Mouse (Mus musculus): Measurements from ENCODE around the gene Sgms1. TPM values are rescaled to one million over a fixed set of nuclear protein-coding genes. Genes with fewer than 3 reads are reported as not detected.

The Sgms1 gene
- total RNA-seq, 2 experiments from 2014 or later = 84.4 to 112 TPM

- ATAC-seq (replicated peaks; ENCODE audit: low FRiP score, poor library complexity, severe bottlenecking) = no peak
Measured at GRCm38 (mm10) chr19:32276263-32276662, 113.3 kb downstream of the Sgms1 start.

GRCm38 (mm10) chr19:32275068-32275925 is 114.2 kb downstream of the Sgms1 start:
- no peak for ATAC-seq (replicated peaks; ENCODE audit: low FRiP score, poor library complexity, severe bottlenecking)

GRCm38 (mm10) chr19:32274145-32274544 is 115.4 kb downstream of the Sgms1 start:
- no peak for ATAC-seq (replicated peaks; ENCODE audit: low FRiP score, poor library complexity, severe bottlenecking)

GRCm38 (mm10) chr19:32273714-32274113 is 115.8 kb downstream of the Sgms1 start:
- no peak for ATAC-seq (replicated peaks; ENCODE audit: low FRiP score, poor library complexity, severe bottlenecking)

GRCm38 (mm10) chr19:32272475-32273260 is 116.8 kb downstream of the Sgms1 start:
- peak; percentile 89 for ATAC-seq (replicated peaks; ENCODE audit: low FRiP score, poor library complexity, severe bottlenecking)

- peak; percentile 80 for ATAC-seq (replicated peaks; ENCODE audit: low FRiP score, poor library complexity, severe bottlenecking)
Measured at GRCm38 (mm10) chr19:32271455-32272200, 117.9 kb downstream of the Sgms1 start.

- ATAC-seq (replicated peaks; ENCODE audit: low FRiP score, poor library complexity, severe bottlenecking) = no peak
Measured at GRCm38 (mm10) chr19:32269844-32270176, 119.7 kb downstream of the Sgms1 start.

GRCm38 (mm10) chr19:32269141-32269843 is 120.2 kb downstream of the Sgms1 start:
- no peak for ATAC-seq (replicated peaks; ENCODE audit: low FRiP score, poor library complexity, severe bottlenecking)

DNA sequence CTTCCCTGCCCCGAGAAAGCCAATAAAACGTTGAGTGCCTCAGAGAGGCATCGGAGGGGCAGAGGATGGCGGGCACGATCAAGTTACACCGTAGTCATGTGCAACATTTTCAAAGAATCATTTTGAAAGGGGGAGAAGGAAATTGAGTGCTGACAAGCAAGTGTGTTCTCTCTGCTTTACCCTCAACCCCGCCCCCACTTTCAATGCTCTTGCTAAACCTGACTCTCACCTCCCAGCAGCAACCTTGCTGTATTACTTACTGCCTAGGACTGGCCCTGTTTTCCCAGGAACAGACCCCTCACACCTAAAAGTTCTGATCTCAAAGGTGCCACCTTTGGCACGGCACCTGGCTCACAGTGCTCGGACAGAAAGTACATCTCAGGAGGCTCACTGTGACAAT is 121.0 kb downstream of the Sgms1 start:
- ATAC-seq (replicated peaks; ENCODE audit: low FRiP score, poor library complexity, severe bottlenecking) = no peak

DNA sequence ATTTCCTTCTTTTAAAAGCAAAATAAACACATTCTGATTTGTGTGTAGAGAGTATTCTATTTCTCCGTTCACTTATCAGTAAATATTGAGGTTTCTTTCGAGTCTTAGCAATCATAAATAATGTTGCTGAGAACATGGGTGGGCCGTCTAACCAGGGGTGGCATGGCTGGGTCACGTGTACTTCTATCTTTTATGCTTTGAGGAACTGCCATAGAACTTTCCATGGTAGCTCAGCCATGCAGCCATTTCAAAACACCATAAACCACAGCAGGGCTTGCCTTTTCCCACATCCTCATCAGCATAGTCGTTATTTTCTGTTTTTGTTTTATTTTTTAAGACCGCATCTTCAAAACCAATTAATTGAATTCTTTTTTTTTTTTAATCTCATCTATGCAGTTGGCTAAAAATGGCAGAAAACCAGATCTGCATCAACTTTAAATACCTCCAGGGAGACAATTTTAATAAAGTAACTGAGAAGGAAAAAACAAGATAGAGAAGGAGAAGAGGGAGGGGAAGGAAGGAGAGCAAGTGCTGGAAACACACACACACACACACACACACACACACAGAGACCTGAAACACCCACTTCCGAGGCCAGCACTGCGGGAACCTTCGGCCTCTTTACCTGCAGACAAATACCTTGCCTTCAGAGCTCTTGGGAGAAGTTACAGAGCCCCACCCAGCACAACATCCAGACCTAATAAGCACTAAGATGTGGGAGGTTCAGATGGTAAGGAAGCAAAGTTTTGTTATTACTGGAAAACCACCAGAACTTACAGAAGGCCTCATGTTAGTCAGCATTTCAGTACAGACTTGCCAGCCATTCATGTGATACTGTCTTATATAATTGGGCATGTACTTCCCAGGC is 122.9 kb downstream of the Sgms1 start:
- no peak for ATAC-seq (replicated peaks; ENCODE audit: low FRiP score, poor library complexity, severe bottlenecking)

DNA sequence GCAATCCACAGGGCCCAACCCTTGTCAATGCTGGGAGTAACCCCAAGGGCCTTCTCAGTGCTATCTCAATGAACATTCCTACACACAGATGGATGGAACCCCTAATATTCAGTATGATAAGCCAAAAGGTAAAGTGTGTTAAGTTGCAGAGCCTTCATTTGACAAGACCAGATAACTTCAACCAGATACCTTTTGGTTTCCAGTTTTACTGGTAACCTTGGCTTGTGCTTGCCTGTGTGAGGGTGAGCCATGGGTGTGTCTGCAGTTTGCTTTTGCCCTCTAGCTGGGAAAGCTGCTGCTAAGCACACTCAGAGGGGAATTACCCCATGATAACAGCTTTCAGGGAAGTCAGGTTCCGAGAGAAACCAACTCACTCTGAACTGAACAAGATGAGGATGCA is 125.8 kb downstream of the Sgms1 start:
- no peak for ATAC-seq (replicated peaks; ENCODE audit: low FRiP score, poor library complexity, severe bottlenecking)

DNA sequence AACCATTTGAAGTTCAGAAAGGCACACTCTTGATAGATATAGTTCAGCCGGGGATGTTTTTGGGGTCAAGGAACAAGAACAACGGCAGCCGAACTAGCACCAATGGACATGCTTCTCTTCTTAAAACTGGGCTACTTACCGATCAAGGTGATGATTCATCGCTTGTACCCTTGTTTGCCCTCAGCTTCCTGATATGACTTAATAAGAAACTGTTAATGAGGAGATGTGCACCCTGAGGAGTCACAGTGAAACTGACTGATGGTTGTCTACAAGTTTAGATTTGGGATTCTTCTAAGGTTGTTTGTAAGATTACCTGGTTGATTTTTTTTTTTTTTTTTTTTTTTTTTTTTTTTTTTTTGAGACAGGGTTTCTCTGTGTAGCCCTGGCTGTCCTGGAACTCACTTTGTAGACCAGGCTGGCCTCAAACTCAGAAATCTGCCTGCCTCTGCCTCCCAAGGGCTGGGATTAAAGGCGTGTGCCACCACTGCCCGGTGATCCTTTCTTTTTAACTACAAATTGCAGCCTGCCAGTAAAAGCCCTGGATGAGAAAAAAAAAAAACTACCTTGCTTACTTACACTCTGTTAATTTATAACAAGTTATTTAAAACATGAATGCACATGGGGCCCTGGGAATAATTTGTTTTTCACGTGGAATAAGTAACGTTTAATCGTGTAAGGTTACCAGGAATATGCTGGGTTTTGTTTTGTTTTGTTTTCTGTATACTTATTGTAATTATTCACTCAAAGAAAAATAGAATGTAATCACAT is 126.5 kb downstream of the Sgms1 start:
- ATAC-seq (replicated peaks; ENCODE audit: low FRiP score, poor library complexity, severe bottlenecking) = no peak

DNA sequence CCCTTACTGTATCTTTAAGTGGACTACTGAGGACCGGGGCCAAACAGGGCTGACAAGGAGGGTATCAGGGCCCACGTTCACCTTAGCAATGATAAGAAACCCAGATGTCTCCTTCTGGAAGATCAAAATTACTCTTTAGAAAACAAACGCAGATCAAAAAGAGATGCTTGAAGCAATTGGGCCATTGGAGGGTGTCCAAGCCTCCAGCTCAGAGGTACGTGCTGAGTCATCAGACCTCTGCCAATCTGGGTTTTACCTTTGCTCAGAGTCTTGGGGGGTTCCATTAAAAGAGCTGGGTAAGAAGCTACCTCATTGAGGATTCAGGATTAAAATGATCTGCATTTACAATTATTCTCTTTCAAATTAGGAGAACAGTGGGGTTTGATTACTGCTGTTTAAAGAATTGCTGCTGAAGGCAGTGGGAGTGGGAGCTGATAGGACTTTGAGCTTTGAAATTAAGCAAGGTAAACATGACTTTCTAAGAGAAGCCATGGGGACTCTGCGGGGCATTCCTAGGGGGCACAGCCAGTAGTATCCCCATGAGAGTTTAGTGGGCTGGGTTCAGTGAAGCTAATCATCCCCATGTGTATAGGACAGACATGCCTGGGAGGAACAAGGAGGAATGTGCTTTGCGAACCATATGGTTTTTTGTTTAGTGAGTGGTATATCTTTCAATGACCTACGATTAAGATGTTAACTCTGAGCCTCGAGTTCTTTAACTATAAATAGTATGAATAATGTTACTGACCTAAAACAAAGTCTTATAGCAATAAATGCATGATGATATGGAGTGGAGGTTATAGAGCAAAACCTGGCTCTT is 128.4 kb downstream of the Sgms1 start:
- ATAC-seq (replicated peaks; ENCODE audit: low FRiP score, poor library complexity, severe bottlenecking) = peak; percentile 38; the same call in 1 of the 2 replicates

- ATAC-seq (replicated peaks; ENCODE audit: low FRiP score, poor library complexity, severe bottlenecking) = no peak
Measured at GRCm38 (mm10) chr19:32259830-32260229, 129.7 kb downstream of the Sgms1 start.

DNA sequence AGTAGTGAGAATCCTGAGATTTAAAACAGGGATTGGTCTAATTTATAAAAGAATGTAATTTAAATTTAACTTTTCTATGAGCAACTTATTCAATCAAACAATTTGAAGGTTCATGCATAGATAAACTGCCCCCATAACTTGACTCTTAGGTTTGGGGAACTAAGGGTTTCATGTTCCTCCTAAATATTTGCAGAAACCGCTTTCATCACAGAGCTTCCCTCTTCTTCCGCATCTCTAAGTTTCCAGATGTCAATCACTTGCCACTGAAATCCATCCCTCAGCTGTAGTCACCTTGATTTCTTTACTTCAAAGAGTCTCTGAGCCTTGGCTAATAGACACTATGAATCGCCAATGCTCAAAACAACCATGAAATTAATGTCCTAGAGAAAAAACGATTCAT is 130.5 kb downstream of the Sgms1 start:
- no peak for ATAC-seq (replicated peaks; ENCODE audit: low FRiP score, poor library complexity, severe bottlenecking)

DNA sequence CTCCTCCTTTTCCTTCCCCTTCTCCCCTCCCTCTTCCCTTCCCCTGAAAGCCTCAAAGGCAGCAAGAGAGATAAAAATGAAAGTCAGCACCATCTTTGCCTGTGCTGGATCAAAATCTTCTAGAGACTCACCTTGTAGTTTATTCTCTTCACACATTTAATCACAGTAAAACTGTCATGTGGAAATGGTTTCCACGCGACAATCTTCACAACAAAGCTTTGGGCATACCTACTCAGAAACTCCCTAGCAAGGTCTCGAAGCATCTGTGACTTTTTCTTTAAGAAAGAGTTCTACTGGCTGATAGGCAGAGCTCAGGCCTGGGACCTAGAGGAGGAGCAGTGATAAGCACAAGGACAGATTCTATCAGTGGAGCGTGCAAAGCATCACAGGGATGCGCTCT is 131.4 kb downstream of the Sgms1 start:
- no peak for ATAC-seq (replicated peaks; ENCODE audit: low FRiP score, poor library complexity, severe bottlenecking)

DNA sequence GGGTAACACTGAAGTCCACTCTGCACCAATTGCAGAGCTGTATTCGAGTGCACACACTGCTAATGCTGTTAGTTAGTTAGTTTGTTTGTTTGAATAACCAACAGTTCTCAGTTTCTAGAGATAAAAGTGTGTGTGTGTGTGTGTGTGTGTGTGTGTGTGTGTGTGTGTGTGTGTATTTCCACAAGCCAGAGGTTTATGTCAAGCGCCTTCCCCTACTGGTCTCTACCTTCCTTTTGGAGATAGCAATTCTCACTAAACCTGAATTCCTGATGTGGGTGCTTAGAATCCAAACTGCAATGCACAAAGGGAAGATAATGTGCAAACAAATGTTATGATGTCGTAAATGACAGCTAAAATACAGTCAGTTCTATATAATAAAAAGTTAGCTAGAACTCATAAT is 131.9 kb downstream of the Sgms1 start:
- no peak for ATAC-seq (replicated peaks; ENCODE audit: low FRiP score, poor library complexity, severe bottlenecking)

Measured in erythroblast, adult 5-6 weeks (primary cell).